Mouse (Mus musculus): Measurements from ENCODE around the gene Cfap97. TPM values are rescaled to one million over a fixed set of nuclear protein-coding genes. Genes with fewer than 3 reads are reported as not detected.
A peak's percentile ranks its signal among the peaks of the same experiment; 100 is the strongest.
"Not testable (repeated sequence)": the region's sequence is repeated elsewhere in the genome, so short reads cannot be mapped to it uniquely, and the experiment has no call there.

Gene Cfap97
- polyA plus RNA-seq, 1 experiment from 2014 or later = 32.9 TPM

DNA sequence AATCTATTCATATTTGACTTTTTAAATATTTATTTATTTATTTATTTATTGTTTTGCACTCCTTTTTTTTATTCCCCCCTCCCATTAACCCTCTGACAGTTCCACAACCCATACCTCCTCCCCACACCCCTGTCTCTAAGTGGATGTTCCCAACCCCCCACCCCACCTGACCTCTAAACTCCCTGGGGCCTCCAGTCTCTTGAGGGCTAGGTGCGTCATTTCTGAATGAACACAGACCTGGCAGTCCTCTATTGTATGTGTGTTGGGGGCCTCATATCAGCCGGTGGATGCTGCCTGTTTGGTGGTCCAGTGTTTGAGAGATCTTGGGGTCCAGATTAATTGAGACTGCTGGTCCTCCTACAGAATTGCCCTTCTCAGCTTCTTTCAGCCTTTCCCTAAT lies 16.0 kb upstream of the Cfap97 start:
- 97% methylated on average over 2 of the region's 2 CpGs for WGBS

DNA sequence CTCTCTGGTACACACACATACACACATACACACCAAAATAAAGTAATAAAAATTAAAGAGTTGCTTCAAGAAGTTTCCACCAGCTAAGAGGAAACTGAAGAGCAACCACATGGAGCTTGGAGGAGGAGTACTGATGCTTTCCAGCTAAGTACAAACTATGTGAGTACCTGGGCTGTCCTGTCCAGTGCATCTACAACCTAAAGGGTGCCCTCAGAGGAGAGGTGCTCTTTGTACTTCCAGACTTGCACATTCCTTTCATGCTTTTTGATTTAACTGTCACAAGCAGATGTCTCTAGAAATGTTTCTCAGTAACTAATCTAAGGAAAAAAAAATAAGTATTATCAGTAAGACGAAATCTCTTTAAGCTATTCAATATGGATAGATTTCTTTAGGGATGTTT lies 14.2 kb upstream of the Cfap97 start:
- no peak for DNase-seq (ENCODE audit: low spot score)
- Histone ChIP-seq H3K9ac (replicated peaks; ENCODE audit: low read length) (no peak overlapping the region), H3K9me3 (replicated peaks; ENCODE audit: control insufficient read depth, low read length) (no peaks in the 10 kb centered on the region), H3K27me3 (ENCODE audit: control insufficient read depth, insufficient read depth, low read length) (no peaks in the 10 kb centered on the region), H3K4me1 (ENCODE audit: control insufficient read depth, insufficient read depth, low read length) (no peaks in the 10 kb centered on the region), H3K36me3 (replicated peaks; ENCODE audit: control insufficient read depth, insufficient read depth, low read depth, low read length) (no peaks in the 10 kb centered on the region), H3K27ac (replicated peaks; ENCODE audit: low read depth, low read length) (no peak overlapping the region), H3K4me3 (ENCODE audit: low read depth, low read length) (no peak overlapping the region), H3K4me2 (ENCODE audit: low read depth, low read length) (no peak overlapping the region)
- ATAC-seq (replicated peaks; ENCODE audit: insufficient number of reproducible peaks, low FRiP score, low TSS enrichment, low read depth) = no peak
- WGBS = 84% methylated on average over 1 of the region's 1 CpGs

More for the DNA sequence above, 16.0 kb upstream of the Cfap97 start:
- not testable (repeated sequence) for H3K4me3 ChIP-seq (ENCODE audit: low read depth, low read length); H3K27me3 ChIP-seq (ENCODE audit: control insufficient read depth, insufficient read depth, low read length); H3K4me2 ChIP-seq (ENCODE audit: low read depth, low read length); ATAC-seq (replicated peaks; ENCODE audit: insufficient number of reproducible peaks, low FRiP score, low TSS enrichment, low read depth); DNase-seq (ENCODE audit: low spot score); H3K9me3 ChIP-seq (replicated peaks; ENCODE audit: control insufficient read depth, low read length); H3K4me1 ChIP-seq (ENCODE audit: control insufficient read depth, insufficient read depth, low read length); H3K36me3 ChIP-seq (replicated peaks; ENCODE audit: control insufficient read depth, insufficient read depth, low read depth, low read length); H3K27ac ChIP-seq (replicated peaks; ENCODE audit: low read depth, low read length); H3K9ac ChIP-seq (replicated peaks; ENCODE audit: low read length)

GRCm38 (mm10) chr8:46137843-46138596 lies 13.6 kb upstream of the Cfap97 start:
- Histone ChIP-seq H3K4me2 (ENCODE audit: low read depth, low read length) (no peak overlapping the region), H3K9ac (replicated peaks; ENCODE audit: low read length) (no peak overlapping the region), H3K4me1 (ENCODE audit: control insufficient read depth, insufficient read depth, low read length) (no peaks in the 10 kb centered on the region), H3K4me3 (ENCODE audit: low read depth, low read length) (no peak overlapping the region), H3K36me3 (replicated peaks; ENCODE audit: control insufficient read depth, insufficient read depth, low read depth, low read length) (no peaks in the 10 kb centered on the region), H3K27me3 (ENCODE audit: control insufficient read depth, insufficient read depth, low read length) (no peaks in the 10 kb centered on the region), H3K27ac (replicated peaks; ENCODE audit: low read depth, low read length) (no peak overlapping the region), H3K9me3 (replicated peaks; ENCODE audit: control insufficient read depth, low read length) (no peaks in the 10 kb centered on the region)
- WGBS = 84% methylated on average over 10 of the region's 10 CpGs
- DNase-seq (ENCODE audit: low spot score) (no peak), ATAC-seq (replicated peaks; ENCODE audit: insufficient number of reproducible peaks, low FRiP score, low TSS enrichment, low read depth) (no peak)

GRCm38 (mm10) chr8:46140376-46141120 lies 11.0 kb upstream of the Cfap97 start:
- Histone ChIP-seq H3K4me2 (ENCODE audit: low read depth, low read length) (no peak overlapping the region), H3K27ac (replicated peaks; ENCODE audit: low read depth, low read length) (no peak overlapping the region), H3K9me3 (replicated peaks; ENCODE audit: control insufficient read depth, low read length) (no peaks in the 10 kb centered on the region), H3K27me3 (ENCODE audit: control insufficient read depth, insufficient read depth, low read length) (no peaks in the 10 kb centered on the region), H3K9ac (replicated peaks; ENCODE audit: low read length) (no peak overlapping the region), H3K4me1 (ENCODE audit: control insufficient read depth, insufficient read depth, low read length) (no peaks in the 10 kb centered on the region), H3K36me3 (replicated peaks; ENCODE audit: control insufficient read depth, insufficient read depth, low read depth, low read length) (no peaks in the 10 kb centered on the region), H3K4me3 (ENCODE audit: low read depth, low read length) (no peak overlapping the region)
- WGBS = 75% methylated on average over 9 of the region's 9 CpGs
- ATAC-seq (replicated peaks; ENCODE audit: insufficient number of reproducible peaks, low FRiP score, low TSS enrichment, low read depth) (no peak), DNase-seq (ENCODE audit: low spot score) (no peak)

DNA sequence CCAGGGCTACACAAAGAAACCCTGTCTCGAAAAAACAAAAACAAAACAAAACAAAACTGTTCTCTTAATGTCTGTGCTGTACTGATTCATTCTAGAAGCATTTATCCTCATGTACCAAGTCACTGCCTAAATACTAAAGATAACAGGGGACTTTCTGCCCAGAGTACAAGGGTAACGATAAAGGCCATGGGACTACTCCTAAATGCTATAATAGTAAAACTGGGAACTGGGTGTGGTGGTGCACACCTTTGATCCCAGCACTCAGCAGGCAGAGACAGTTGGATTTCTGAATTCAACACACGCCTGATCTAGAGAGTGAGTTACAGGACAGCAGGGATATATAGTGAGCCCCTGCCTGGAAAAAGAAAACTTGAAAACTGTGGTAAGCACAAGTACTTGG lies 9.9 kb upstream of the Cfap97 start:
- Histone ChIP-seq H3K4me1 (ENCODE audit: control insufficient read depth, insufficient read depth, low read length) (no peaks in the 10 kb centered on the region), H3K36me3 (replicated peaks; ENCODE audit: control insufficient read depth, insufficient read depth, low read depth, low read length) (no peaks in the 10 kb centered on the region), H3K27me3 (ENCODE audit: control insufficient read depth, insufficient read depth, low read length) (no peaks in the 10 kb centered on the region), H3K9me3 (replicated peaks; ENCODE audit: control insufficient read depth, low read length) (no peaks in the 10 kb centered on the region), H3K27ac (replicated peaks; ENCODE audit: low read depth, low read length) (no peak overlapping the region), H3K4me3 (ENCODE audit: low read depth, low read length) (no peak overlapping the region), H3K4me2 (ENCODE audit: low read depth, low read length) (no peak overlapping the region), H3K9ac (replicated peaks; ENCODE audit: low read length) (no peak overlapping the region)
- WGBS = 91% methylated on average over 3 of the region's 3 CpGs
- ATAC-seq (replicated peaks; ENCODE audit: insufficient number of reproducible peaks, low FRiP score, low TSS enrichment, low read depth) (no peak), DNase-seq (ENCODE audit: low spot score) (no peak)

GRCm38 (mm10) chr8:46142498-46143081 lies 9.0 kb upstream of the Cfap97 start:
- Histone ChIP-seq H3K9ac (replicated peaks; ENCODE audit: low read length) (no peak overlapping the region), H3K4me3 (ENCODE audit: low read depth, low read length) (no peak overlapping the region), H3K9me3 (replicated peaks; ENCODE audit: control insufficient read depth, low read length) (no peaks in the 10 kb centered on the region), H3K4me2 (ENCODE audit: low read depth, low read length) (no peak overlapping the region), H3K4me1 (ENCODE audit: control insufficient read depth, insufficient read depth, low read length) (no peaks in the 10 kb centered on the region), H3K27ac (replicated peaks; ENCODE audit: low read depth, low read length) (no peak overlapping the region), H3K27me3 (ENCODE audit: control insufficient read depth, insufficient read depth, low read length) (no peaks in the 10 kb centered on the region), H3K36me3 (replicated peaks; ENCODE audit: control insufficient read depth, insufficient read depth, low read depth, low read length) (no peaks in the 10 kb centered on the region)
- ATAC-seq (replicated peaks; ENCODE audit: insufficient number of reproducible peaks, low FRiP score, low TSS enrichment, low read depth) (no peak), DNase-seq (ENCODE audit: low spot score) (no peak)
- WGBS = 89% methylated on average over 4 of the region's 4 CpGs

DNA sequence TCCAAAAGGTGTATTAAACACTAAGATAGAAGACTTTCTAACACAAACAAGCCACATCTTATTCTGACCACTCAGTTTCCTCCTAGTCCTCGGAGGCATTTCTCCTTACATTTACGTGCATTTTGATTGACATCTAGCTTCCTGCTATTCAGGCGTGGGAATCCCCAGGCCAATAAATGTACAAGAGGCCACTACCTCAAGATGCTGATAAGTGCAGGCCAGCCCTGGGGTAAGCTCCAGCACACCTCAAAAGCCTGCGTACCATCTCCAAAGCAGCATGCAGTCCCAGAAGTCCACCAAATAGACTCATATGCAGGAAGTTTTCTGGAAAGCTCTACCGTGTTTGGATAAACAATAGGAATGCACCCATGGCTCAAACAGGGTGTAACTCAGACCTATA lies 8.1 kb upstream of the Cfap97 start:
- Histone ChIP-seq H3K27ac (replicated peaks; ENCODE audit: low read depth, low read length) (no peak overlapping the region), H3K9me3 (replicated peaks; ENCODE audit: control insufficient read depth, low read length) (no peaks in the 10 kb centered on the region), H3K4me1 (ENCODE audit: control insufficient read depth, insufficient read depth, low read length) (no peaks in the 10 kb centered on the region), H3K4me2 (ENCODE audit: low read depth, low read length) (no peak overlapping the region), H3K9ac (replicated peaks; ENCODE audit: low read length) (no peak overlapping the region), H3K4me3 (ENCODE audit: low read depth, low read length) (no peak overlapping the region), H3K36me3 (replicated peaks; ENCODE audit: control insufficient read depth, insufficient read depth, low read depth, low read length) (no peaks in the 10 kb centered on the region), H3K27me3 (ENCODE audit: control insufficient read depth, insufficient read depth, low read length) (no peaks in the 10 kb centered on the region)
- no peak for ATAC-seq (replicated peaks; ENCODE audit: insufficient number of reproducible peaks, low FRiP score, low TSS enrichment, low read depth)
- no peak for DNase-seq (ENCODE audit: low spot score)
- WGBS = 54% methylated on average over 5 of the region's 5 CpGs

DNA sequence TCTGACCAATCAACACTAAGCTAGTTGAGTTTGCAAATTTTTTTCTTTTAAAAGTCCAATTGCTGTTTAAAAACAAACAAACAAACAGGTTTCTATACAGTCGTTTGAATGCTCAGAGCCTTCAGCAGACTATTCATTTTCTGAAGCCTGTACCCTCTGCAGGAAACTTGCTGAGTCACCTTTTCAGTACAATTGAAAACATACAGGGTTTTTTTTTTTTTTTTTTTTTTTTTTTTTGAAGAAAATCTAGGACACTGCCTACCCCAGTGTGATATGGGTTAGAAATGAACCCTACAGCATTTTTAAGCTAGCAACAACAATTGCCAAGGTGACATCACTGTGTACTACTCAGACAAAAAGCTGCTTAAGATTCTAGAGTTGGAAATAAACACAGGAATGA lies 7.6 kb upstream of the Cfap97 start:
- DNase-seq (ENCODE audit: low spot score) (peak; percentile 37), ATAC-seq (replicated peaks; ENCODE audit: insufficient number of reproducible peaks, low FRiP score, low TSS enrichment, low read depth) (no peak)
- H3K9me3 ChIP-seq (replicated peaks; ENCODE audit: control insufficient read depth, low read length) = no peaks in the 10 kb centered on the region
- 50% methylated on average over 1 of the region's 1 CpGs for WGBS
- no peaks in the 10 kb centered on the region for H3K4me1 ChIP-seq (ENCODE audit: control insufficient read depth, insufficient read depth, low read length)
- no peaks in the 10 kb centered on the region for H3K36me3 ChIP-seq (replicated peaks; ENCODE audit: control insufficient read depth, insufficient read depth, low read depth, low read length)
- H3K4me3 ChIP-seq (ENCODE audit: low read depth, low read length) = no peak overlapping the region
- H3K4me2 ChIP-seq (ENCODE audit: low read depth, low read length) = no peak overlapping the region
- no peaks in the 10 kb centered on the region for H3K27me3 ChIP-seq (ENCODE audit: control insufficient read depth, insufficient read depth, low read length)
- no peak overlapping the region for H3K27ac ChIP-seq (replicated peaks; ENCODE audit: low read depth, low read length)
- no peak overlapping the region for H3K9ac ChIP-seq (replicated peaks; ENCODE audit: low read length)

Measured in embryonic facial prominence, embryonic 11.5 days (tissue).